Mouse (Mus musculus) hindbrain, postnatal 0 days (tissue): ENCODE results near the gene Top2a. TPM values are rescaled to one million over a fixed set of nuclear protein-coding genes. Genes with fewer than 3 reads are reported as not detected.
A peak's percentile ranks its signal among the peaks of the same experiment; 100 is the strongest.

Experiments
- ATAC-seq: fragments of 200-750 bp; cut with Nextera tagmentation; 2 replicates; pipeline ENCODE4 v1.8.0; 2017; ENCODE audit warnings: mild to moderate bottlenecking, moderate TSS enrichment, moderate library complexity
- DNase-seq: peaks from one replicate; pipeline ENCODE4 v3.0.0-alpha.2; 2015; ENCODE audit warnings: low spot score
- H3K27ac ChIP-seq: fragments of 300-500 bp; sonication (generic); 2 replicates; pipeline ENCODE4 v1.5.1; 2014; ENCODE audit warnings: mild to moderate bottlenecking
- H3K27me3 ChIP-seq: fragments of 300-500 bp; sonication (generic); 2 replicates; pipeline ENCODE4 v1.6.1; 2014; ENCODE audit warnings: low read length, mixed read lengths; ENCODE audit not compliant: insufficient read depth
- H3K36me3 ChIP-seq: fragments of 300-500 bp; sonication (generic); 2 replicates; pipeline ENCODE4 v1.6.1; 2014; ENCODE audit warnings: low read length, mixed read lengths; ENCODE audit not compliant: insufficient read depth
- H3K4me1 ChIP-seq: fragments of 300-500 bp; sonication (generic); 2 replicates; pipeline ENCODE4 v1.6.1; 2014; ENCODE audit warnings: antibody characterized with exemption, low read length, mixed read lengths; ENCODE audit not compliant: insufficient read depth
- H3K4me2 ChIP-seq: fragments of 300-500 bp; sonication (generic); 2 replicates; pipeline ENCODE4 v1.6.1; 2014; ENCODE audit warnings: low read depth, mild to moderate bottlenecking, low read length, moderate library complexity, mixed read lengths
- H3K4me3 ChIP-seq: fragments of 300-500 bp; sonication (generic); 2 replicates; pipeline ENCODE4 v1.5.1; 2014; ENCODE audit warnings: low read length
- H3K9ac ChIP-seq: fragments of 300-500 bp; sonication (generic); replicated peaks from 2 replicates; pipeline ENCODE4 v1.6.1; 2014; ENCODE audit warnings: mild to moderate bottlenecking, low read length, moderate library complexity, mixed read lengths
- H3K9me3 ChIP-seq: fragments of 300-500 bp; sonication (generic); 2 replicates; pipeline ENCODE4 v1.6.1; 2016; ENCODE audit warnings: low read length, mixed read lengths
- CTCF ChIP-seq: IDR thresholded peaks from 2 replicates; pipeline ENCODE4 v1.5.1; 2016; ENCODE audit warnings: antibody characterized with exemption, control low read depth, low read depth
- WGBS: fragments of 180-500 bp; shearing (Covaris S2); extraction: QIAGEN DNeasy Blood & Tissue Kit; methylation state at CpG from one replicate; pipeline ENCODE4 v1.1.7; 2014; 5-methylcytosine and 5-hydroxymethylcytosine counted together
- polyA plus RNA-seq: library from polyadenylated mRNA; unstranded; fragments of >200 nt; fragmentation: Nextera tagmentation; extraction: Ambion mirVana; gene quantifications from 2 replicates; pipeline ENCODE4 v1.2.1, GENCODE M21; 2015
- total RNA-seq: library from RNA; depleted of rRNA; stranded (reverse); fragments of >200 nt; gene quantifications from 2 replicates; pipeline ENCODE4 v1.2.3, GENCODE M21; 2014

Gene Top2a
- total and polyA plus RNA-seq, 2 experiments from 2014 or later: 34.2 to 44.4 TPM

DNA sequence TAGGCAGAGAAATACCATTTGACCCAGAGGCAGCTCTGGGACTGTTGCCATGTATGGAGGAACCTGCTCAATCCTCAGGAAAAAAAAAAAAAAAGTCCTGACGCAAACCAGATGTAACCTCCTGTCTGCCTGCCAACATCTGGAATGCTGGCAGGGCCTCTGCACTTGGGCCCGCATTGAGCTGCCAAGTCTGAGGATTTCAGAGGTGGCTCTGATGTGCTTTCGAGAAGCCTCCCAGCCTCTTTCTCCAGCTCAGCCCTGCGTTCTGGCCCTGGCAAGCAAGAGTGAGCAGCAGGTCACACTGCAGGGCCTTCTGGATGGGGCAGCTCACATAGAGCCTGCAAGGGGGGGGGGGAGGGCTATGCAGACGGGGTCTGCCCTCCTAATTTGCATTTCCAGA is 23.1 kb upstream of the Top2a start:
- Histone ChIP-seq H3K9ac (no peak overlapping the region), H3K4me1 (no peaks in the 10 kb centered on the region), H3K4me3 (no peak overlapping the region), H3K27me3 (no peaks in the 10 kb centered on the region), H3K4me2 (no peak overlapping the region), H3K9me3 (no peaks in the 10 kb centered on the region), H3K36me3 (no peaks in the 10 kb centered on the region), H3K27ac (peak overlapping the region; percentile 41; the same call in 1 of the 2 replicates)
- WGBS: 28% methylated on average over 5 of the region's 5 CpGs
- no peak for TF ChIP-seq CTCF
- peak; percentile 69; the same call in 1 of the 2 replicates for ATAC-seq
- peak; percentile 62 for DNase-seq

DNA sequence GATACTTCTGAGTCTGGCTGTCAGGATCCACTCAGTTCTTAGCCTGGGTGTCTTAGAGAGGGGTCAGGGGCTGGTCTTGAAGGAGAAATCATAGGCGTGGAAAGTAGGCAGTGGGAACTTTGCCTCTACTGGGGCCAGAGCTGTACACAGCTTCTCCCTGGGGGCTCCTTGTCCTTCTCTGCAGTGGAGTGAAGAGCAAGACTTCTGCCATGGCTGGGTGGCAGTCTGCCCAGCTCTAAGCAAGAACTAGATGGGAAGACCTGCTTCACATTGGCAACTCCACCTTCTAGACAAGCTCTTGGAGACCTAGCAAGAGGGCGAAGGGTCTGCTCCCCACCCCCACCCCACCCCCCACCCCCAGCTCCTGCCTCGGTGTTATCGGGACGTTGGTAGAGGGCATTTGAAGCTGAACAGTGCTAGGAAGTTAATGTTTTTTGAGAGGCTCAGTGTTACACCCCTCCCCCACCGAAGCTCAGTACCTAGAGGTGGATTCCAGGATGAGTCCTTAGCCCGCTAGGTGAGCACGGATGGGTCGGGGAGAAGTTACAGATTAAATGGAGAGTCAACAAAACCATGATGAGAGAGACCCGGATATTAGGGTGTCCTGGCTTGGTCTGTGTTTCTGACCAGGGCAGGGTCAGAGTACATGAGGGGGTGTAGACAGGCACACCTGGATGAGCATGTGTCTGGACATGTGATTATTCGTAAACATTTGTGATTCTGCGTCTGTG is 21.3 kb upstream of the Top2a start:
- no peak for DNase-seq
- H3K9ac ChIP-seq: no peak overlapping the region
- 91% methylated on average over 12 of the region's 12 CpGs for WGBS
- no peak overlapping the region for H3K4me3 ChIP-seq
- no peak overlapping the region for H3K27ac ChIP-seq
- no peaks in the 10 kb centered on the region for H3K27me3 ChIP-seq
- H3K9me3 ChIP-seq: no peaks in the 10 kb centered on the region
- no peak overlapping the region for H3K4me2 ChIP-seq
- H3K4me1 ChIP-seq: peaks cover 10% of the 10 kb centered on the region
- TF ChIP-seq CTCF: no peak
- no peaks in the 10 kb centered on the region for H3K36me3 ChIP-seq
- ATAC-seq: no peak

DNA sequence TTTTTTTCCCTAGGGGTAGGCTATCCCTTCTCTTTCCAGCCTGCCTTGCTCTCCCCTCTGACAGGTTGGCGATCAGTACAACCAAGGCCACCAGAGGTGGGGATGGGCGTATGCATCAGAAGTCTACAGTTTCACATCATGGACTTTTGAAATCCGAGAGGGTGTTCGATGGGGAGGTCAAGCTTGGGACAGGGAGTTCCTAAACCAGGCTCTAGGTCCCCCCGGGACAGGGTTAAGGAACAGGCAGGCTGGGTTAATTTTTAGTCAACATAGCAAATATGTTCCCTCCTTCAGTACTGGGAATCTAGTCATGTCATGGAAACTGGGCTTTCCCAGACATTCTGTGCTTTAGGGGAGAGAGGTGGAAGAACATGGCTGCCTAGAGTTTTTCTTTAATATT is 20.3 kb upstream of the Top2a start:
- WGBS: 96% methylated on average over 5 of the region's 5 CpGs
- TF ChIP-seq CTCF: no peak
- Histone ChIP-seq H3K4me3 (no peak overlapping the region), H3K4me1 (peaks cover 12% of the 10 kb centered on the region), H3K9ac (no peak overlapping the region), H3K27me3 (no peaks in the 10 kb centered on the region), H3K36me3 (no peaks in the 10 kb centered on the region), H3K27ac (no peak overlapping the region), H3K4me2 (no peak overlapping the region), H3K9me3 (no peaks in the 10 kb centered on the region)
- no peak for DNase-seq
- no peak for ATAC-seq

DNA sequence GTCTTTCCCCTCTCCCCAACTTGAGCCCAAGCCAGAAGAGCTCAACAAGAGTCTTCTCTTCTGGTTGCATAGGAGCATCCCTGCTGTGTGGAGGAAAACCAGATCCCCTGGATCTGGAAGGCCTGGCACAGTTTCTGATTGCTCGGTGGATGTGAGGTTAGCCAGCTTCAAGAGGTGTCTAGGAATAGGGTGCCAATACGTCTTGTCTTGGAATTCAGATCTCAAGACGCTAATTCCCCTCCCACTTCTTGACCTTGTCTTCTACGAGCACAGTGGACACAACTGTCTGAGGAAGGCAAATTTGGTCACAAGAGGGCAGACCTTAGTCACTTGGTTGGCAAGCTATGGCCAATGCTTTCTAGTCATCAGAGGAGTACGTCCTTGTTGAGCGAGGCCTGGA is 19.6 kb upstream of the Top2a start:
- no peak for DNase-seq
- Histone ChIP-seq H3K4me1 (peaks cover 12% of the 10 kb centered on the region), H3K4me3 (no peak overlapping the region), H3K9me3 (no peaks in the 10 kb centered on the region), H3K27ac (no peak overlapping the region), H3K27me3 (no peaks in the 10 kb centered on the region), H3K36me3 (no peaks in the 10 kb centered on the region), H3K9ac (no peak overlapping the region), H3K4me2 (no peak overlapping the region)
- no peak for ATAC-seq
- 75% methylated on average over 6 of the region's 6 CpGs for WGBS
- TF ChIP-seq CTCF: no peak

DNA sequence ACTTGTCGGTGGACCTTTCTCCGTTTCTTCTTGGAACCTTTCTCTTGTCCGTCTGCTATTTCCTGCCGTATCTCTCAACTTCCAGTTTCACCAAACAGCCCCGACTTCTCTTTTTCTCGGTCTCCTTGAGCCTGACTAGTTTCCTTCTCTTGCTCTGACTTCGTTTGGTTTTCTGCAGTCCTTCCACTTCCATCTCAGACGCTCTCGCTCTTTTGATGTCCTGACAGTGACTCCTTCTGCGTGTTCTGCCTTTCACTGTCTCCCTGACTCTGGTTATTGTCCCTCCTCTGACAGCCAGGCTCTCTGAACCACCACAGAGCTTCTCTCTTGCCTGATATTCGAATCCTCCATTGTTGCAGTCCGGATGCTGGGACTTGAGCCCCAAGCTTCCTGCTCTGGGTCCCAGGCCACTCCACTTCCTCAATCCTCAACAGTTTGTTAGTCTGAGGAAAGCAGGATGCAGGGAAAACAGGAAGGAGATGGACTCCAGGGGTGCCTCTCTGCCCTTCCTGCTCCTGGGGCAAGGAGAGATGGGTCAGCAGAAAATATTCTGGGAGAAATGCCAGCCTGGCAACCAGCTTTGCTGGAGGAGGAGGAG is 18.9 kb upstream of the Top2a start:
- H3K27me3 ChIP-seq: no peaks in the 10 kb centered on the region
- peaks cover 12% of the 10 kb centered on the region for H3K4me1 ChIP-seq
- no peaks in the 10 kb centered on the region for H3K9me3 ChIP-seq
- 0 out of 2 replicates have a peak overlapping the region, but pooled peaks have one; percentile 54 for H3K4me3 ChIP-seq
- 46% methylated on average over 12 of the region's 12 CpGs for WGBS
- no peak overlapping the region for H3K9ac ChIP-seq
- no peak for ATAC-seq
- no peaks in the 10 kb centered on the region for H3K36me3 ChIP-seq
- peak overlapping the region; percentile 99 for H3K4me2 ChIP-seq
- no peak for DNase-seq
- peak overlapping the region; percentile 11; the same call in 1 of the 2 replicates for H3K27ac ChIP-seq
- TF ChIP-seq CTCF: no peak

DNA sequence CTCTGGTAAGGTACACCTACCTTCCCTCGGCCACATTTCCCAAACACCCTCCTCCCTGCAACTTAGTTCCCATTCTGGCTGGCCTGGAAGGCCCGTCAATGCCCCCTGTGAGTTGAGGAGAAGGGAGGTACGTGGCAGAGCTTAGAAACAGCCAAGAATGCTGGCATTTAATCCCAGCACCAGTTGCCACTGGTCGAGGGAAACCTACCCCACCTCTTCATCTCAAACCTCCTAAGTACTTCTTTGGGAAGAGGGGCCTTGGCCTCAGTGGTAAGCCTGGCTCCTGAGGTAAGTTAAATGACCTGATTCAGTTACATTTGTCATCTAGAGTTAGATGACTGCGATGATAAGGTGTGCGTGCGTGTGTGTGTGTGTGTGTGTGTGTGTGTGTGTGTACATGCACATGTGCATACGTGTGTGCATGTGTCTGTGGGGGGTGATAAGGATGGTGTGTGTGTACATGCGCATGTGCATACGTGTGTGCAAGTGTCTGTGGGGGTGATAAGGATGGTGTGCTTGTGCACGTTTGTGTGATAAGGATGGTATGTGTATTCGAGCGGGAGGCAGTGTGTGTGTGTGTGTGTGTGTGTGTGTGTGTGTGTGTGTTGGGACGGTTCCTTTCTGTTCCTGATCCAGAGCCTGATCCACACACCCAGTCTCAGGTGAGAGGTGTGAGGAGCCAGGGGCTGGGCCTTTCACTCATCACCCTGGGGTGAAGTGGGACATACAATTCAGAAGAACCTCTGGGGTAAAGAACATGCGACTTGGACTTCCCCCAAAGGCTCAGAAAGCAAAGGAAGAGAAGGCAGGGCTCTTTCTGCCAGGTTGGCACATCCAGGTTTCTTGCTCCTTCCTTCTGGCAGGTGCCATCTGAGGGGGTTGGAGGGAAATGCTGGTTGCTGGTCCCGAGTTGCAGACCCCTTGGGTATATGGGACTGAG is 18.1 kb upstream of the Top2a start:
- 53% methylated on average over 16 of the region's 16 CpGs for WGBS

More for the DNA sequence above, 18.1 kb upstream of the Top2a start:
- Histone ChIP-seq H3K9me3 (no peaks in the 10 kb centered on the region), H3K4me1 (peaks cover 12% of the 10 kb centered on the region), H3K36me3 (no peaks in the 10 kb centered on the region), H3K9ac (peak overlapping the region; percentile 70), H3K27me3 (no peaks in the 10 kb centered on the region), H3K4me2 (peak overlapping the region; percentile 99), H3K4me3 (peak overlapping the region; percentile 54), H3K27ac (peak overlapping the region; percentile 68)
- DNase-seq: no peak
- ATAC-seq: no peak
- no peak for TF ChIP-seq CTCF
